Mouse (Mus musculus) ovary, postnatal 14 days (tissue): ENCODE measurements around the gene Cog7.

ENCODE experiments used
- DNase-seq: peaks from one replicate; pipeline ENCODE4 v3.0.0; 2022; ENCODE audit warnings: low spot score

The Cog7 gene

DNA sequence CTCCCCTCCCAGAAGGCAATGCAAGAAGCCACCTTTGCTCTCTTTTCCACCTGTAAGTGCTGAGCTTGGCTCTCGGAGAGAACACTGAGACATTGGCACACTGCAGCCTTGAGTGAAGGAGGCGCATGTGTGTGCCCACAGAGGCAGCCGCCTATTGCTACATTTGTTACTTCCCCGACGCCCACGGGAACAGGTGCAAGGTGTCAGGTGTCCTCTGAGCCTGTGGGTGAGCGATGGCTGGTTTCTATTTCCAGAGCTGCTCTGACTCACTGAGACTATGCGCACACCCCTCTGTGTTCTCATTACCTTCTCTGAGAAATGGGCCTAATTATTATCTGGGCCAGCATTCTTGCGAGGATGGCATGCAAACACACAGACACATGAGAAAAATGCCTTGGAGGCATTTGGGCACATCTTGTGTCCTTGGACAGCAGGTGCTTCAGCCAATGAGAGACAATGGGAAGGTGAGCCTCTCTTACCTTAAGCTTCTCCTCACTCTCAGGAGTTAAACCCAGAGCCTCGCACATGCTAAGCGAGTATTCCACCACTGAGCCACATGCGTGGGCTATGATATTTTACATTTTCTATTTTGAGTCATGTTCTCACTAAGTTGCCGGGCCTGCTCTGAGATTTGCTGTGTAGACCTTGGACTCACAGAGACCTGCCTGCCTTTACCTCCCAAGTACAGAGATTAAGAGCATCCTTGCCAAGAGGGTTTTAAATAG, 90.7 kb downstream of the Cog7 start:
- DNase-seq: no peak

- no peak for DNase-seq
These were observed 101.3 kb downstream of the Cog7 start for GRCm38 (mm10) chr7:121880246-121880645.

DNA sequence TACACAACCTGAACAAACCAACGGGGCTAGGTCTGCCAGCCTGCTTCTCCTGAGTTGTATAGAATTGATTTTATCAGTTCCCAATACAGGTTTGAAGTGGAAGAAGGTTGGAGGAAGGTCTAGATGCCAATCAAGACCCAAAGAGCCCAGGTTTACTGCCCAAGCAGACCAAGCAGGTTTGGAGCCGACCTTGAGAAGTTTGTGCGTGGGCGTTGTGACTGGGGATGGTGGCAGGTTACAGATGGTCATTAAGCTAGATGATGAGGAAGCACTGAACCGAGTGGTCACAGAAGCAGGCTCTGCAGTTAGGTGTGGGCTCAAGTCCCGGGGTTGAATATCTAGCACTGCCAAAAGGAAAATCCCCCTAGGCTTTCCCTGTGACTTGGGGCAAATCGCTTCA, 106.7 kb downstream of the Cog7 start:
- no peak for DNase-seq

- DNase-seq: no peak
These were observed 107.5 kb downstream of the Cog7 start for GRCm38 (mm10) chr7:121873998-121874397.

GRCm38 (mm10) chr7:121871631-121872030, 109.9 kb downstream of the Cog7 start:
- DNase-seq: no peak

GRCm38 (mm10) chr7:121864858-121865585, 116.5 kb downstream of the Cog7 start, which contains the start of gene Scnn1b:
Scnn1b (plus strand) TSS chr7:121865038.
- DNase-seq: no peak

- DNase-seq: no peak
These were observed 122.6 kb downstream of the Cog7 start for GRCm38 (mm10) chr7:121858939-121859338.

GRCm38 (mm10) chr7:121857177-121857884, 124.2 kb downstream of the Cog7 start:
- no peak for DNase-seq

- DNase-seq: no peak
These were observed 132.9 kb downstream of the Cog7 start for GRCm38 (mm10) chr7:121848537-121849168.

- no peak for DNase-seq
These were observed 135.5 kb downstream of the Cog7 start for GRCm38 (mm10) chr7:121845964-121846363.

GRCm38 (mm10) chr7:121842234-121842633, 139.3 kb downstream of the Cog7 start:
- no peak for DNase-seq

GRCm38 (mm10) chr7:121840810-121841209, 140.7 kb downstream of the Cog7 start:
- DNase-seq: no peak

GRCm38 (mm10) chr7:121836827-121837226, 144.7 kb downstream of the Cog7 start:
- no peak for DNase-seq

DNA sequence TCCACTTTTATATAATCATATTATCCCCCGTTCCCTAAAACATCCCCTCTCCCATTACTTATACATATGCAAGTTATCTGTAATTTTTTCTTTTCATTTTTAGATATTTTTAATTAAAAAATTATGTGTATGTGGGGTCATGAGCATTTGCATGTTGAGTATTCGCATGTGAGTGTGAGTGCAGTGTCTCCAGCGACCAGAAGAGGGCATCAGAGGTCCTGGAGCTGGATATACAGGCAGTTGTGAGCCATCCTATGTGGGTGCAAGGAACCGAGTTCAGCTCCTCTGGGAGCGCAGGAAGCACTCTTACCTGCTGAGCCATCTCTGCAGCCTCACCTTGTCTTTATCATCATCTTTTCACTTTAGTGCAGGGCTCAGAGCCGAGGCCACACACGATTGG, 146.1 kb downstream of the Cog7 start:
- DNase-seq: no peak
